Mouse (Mus musculus): Measurements from ENCODE around the gene Sept9.
"Not testable (repeated sequence)": the region's sequence is repeated elsewhere in the genome, so short reads cannot be mapped to it uniquely, and the experiment has no call there.

The Sept9 gene

GRCm38 (mm10) chr11:117316441-117317331, 117.2 kb downstream of the Sept9 start:
- peak; percentile 64 for DNase-seq

- peak; percentile 56 for DNase-seq
Observed at GRCm38 (mm10) chr11:117317429-117318101, 118.1 kb downstream of the Sept9 start.

- DNase-seq: no peak
Observed at GRCm38 (mm10) chr11:117318202-117318601, 118.7 kb downstream of the Sept9 start.

GRCm38 (mm10) chr11:117318731-117319542, 119.5 kb downstream of the Sept9 start:
- no peak for DNase-seq

- DNase-seq: peak; percentile 78
Observed at GRCm38 (mm10) chr11:117319543-117320335, 120.3 kb downstream of the Sept9 start.

GRCm38 (mm10) chr11:117320482-117320881, 121.0 kb downstream of the Sept9 start:
- peak; percentile 55 for DNase-seq

GRCm38 (mm10) chr11:117321311-117321971, 122.0 kb downstream of the Sept9 start:
- no peak for DNase-seq

GRCm38 (mm10) chr11:117322311-117322710, 122.8 kb downstream of the Sept9 start:
- no peak for DNase-seq

GRCm38 (mm10) chr11:117322730-117323579, 123.5 kb downstream of the Sept9 start:
- no peak for DNase-seq

GRCm38 (mm10) chr11:117323976-117324574, 124.6 kb downstream of the Sept9 start:
- DNase-seq: no peak

- not testable (repeated sequence) for DNase-seq
Observed at GRCm38 (mm10) chr11:117324718-117325117, 125.3 kb downstream of the Sept9 start.

- DNase-seq: no peak
Observed at GRCm38 (mm10) chr11:117325131-117325467, 125.6 kb downstream of the Sept9 start.

GRCm38 (mm10) chr11:117325468-117326139, 126.1 kb downstream of the Sept9 start:
- peak; percentile 89 for DNase-seq

GRCm38 (mm10) chr11:117326140-117326725, 126.8 kb downstream of the Sept9 start:
- DNase-seq: peak; percentile 77

GRCm38 (mm10) chr11:117326867-117327600, 127.6 kb downstream of the Sept9 start:
- DNase-seq: no peak

- DNase-seq: no peak
Observed at GRCm38 (mm10) chr11:117327633-117328032, 128.2 kb downstream of the Sept9 start.

- DNase-seq: no peak
Observed at GRCm38 (mm10) chr11:117330076-117330950, 130.9 kb downstream of the Sept9 start.

GRCm38 (mm10) chr11:117330951-117331254, 131.4 kb downstream of the Sept9 start:
- no peak for DNase-seq

Data from lung, postnatal 36 days (tissue).